Mouse (Mus musculus): ENCODE measurements around the gene Emilin2.

DNA sequence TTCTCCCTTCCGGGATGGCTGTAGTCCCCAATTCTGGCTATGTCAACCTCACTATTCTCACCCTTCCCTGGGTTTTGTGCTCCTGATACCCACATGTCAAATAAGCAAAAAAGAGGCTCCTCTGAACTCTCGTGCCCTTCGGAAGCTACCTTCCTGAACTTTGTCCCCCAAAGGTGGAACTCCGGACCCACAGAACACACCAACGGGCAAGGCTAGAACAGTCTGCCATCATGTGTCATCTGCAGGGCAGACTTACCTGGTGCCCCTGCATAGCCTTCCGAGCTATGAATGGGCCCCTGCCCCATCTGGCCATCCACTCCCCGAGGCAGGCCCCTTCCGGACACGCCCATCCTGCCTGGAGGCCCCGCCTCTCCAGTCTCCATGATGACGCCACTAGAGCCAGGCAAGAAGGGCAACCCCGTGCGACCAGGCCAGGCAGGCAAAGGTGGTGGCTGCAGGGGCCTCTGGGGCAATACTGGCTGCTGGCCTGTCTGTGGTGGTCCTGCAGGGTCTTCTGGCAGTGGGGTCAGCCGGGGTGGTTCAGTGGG, 55.6 kb downstream of the Emilin2 start:
- no peak for TF ChIP-seq CTCF (IDR thresholded peaks at IDR 0.05; ENCODE audit: low read depth)
- TF ChIP-seq EP300 (IDR thresholded peaks at IDR 0.05; ENCODE audit: low read depth), result no peak
